Mouse (Mus musculus) embryonic fibroblast, embryonic 13.5 days (primary cell): ENCODE results near the gene Orai1.

ENCODE experiments used
- CTCF ChIP-seq: IDR thresholded peaks from 2 replicates; pipeline ENCODE4 v1.5.1; 2011; ENCODE audit warnings: mild to moderate bottlenecking, control low read depth, low read length, moderate library complexity, borderline replicate concordance; ENCODE audit not compliant: insufficient read depth
- POLR2A ChIP-seq: IDR thresholded peaks from 2 replicates; pipeline ENCODE4 v1.6.1; 2011; ENCODE audit warnings: low read depth, mild to moderate bottlenecking, control low read depth, low read length, moderate library complexity

DNA sequence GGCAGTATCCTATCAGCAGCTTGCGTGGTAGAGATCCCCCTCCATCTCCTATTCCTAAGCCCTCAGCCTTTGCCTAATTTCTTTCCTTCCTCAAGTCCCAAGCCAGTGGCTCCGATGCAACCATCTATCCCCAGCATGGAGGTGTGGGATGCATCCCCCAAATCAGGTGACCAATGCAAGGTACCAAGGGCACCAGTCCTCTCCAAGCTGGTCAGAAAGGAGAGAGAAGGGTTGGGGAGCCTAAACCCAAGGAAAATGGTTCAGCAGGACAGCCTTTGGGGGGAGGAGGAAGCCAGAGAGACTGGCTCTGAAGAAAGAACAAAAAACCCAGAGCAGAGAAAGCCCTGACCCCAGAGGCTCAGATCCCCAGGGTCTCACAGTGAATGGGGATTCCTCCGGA is 29.6 kb upstream of the Orai1 start:
- TF ChIP-seq CTCF, result no peak
- no peak for TF ChIP-seq POLR2A
